Mouse (Mus musculus): ENCODE measurements at regions not wholly inside any gene's neighbourhood (a gene's known extent, or its start where the extent isn't known, plus 50 kb on each side); places are given as distances from the start of the nearest gene placed in this dataset.

DNA sequence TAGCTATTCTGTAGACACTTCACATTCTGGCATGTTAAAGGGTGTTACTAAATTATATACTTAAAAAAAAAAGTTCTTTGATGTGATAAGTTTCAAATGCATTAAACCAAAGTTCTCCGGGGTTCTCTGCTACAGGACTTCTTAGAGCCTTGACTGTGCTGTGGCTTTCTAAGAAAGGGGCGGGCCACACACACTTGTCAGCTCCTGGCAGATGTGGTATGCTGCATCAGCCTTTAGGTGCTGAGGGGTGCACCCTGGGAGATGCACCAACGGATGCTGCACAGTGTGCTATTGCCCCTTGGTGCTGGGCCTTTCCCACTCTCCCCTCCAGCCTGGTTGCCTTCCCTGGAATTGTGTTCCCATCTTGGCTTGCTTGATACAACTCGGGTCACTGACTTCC, 125.0 kb downstream of the Bcl2l11 start:
- Histone ChIP-seq H3K4me3 (ENCODE audit: low read length) (no peak overlapping the region), H3K9ac (ENCODE audit: low read depth, low read length) (no peak overlapping the region), H3K4me2 (ENCODE audit: low read length) (no peak overlapping the region), H3K9me3 (ENCODE audit: control insufficient read depth, low read length) (peaks cover 2% of the 10 kb centered on the region; the same call in 1 of the 2 replicates), H3K36me3 (ENCODE audit: control insufficient read depth, insufficient read depth, low read length) (no peaks in the 10 kb centered on the region), H3K4me1 (ENCODE audit: control insufficient read depth, insufficient read depth, low read depth, low read length) (peaks cover under 1% of the 10 kb centered on the region; the same call in 1 of the 2 replicates), H3K27ac (ENCODE audit: low read depth, low read length) (no peak overlapping the region), H3K27me3 (replicated peaks; ENCODE audit: control insufficient read depth, insufficient read depth, low read length) (no peaks in the 10 kb centered on the region)
- 80% methylated on average over 4 of the region's 4 CpGs for WGBS
- ATAC-seq, result no peak

DNA sequence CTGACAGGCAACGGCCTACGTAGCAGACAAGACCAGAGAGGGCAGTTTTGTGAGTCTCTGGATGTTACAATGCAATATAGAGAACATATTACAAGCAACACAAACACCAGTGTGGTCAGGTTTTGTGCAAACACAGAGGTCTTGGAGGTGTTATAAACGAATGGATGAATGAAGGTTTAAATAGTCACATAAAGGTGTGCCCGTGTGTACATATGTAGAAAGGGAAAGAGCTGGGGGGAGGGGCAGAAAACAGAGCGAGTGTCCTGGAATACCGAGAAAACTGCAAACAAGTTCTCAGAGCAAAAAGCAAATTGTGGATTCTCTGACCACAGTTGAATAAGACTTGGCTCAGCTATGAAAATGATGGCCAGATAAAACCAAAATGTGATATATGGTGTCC, 130.8 kb downstream of the Bcl2l11 start:
- Histone ChIP-seq H3K27me3 (replicated peaks; ENCODE audit: control insufficient read depth, insufficient read depth, low read length) (no peaks in the 10 kb centered on the region), H3K9me3 (ENCODE audit: control insufficient read depth, low read length) (no peaks in the 10 kb centered on the region), H3K4me3 (ENCODE audit: low read length) (no peak overlapping the region), H3K4me2 (ENCODE audit: low read length) (no peak overlapping the region), H3K36me3 (ENCODE audit: control insufficient read depth, insufficient read depth, low read length) (no peaks in the 10 kb centered on the region), H3K4me1 (ENCODE audit: control insufficient read depth, insufficient read depth, low read depth, low read length) (no peaks in the 10 kb centered on the region), H3K27ac (ENCODE audit: low read depth, low read length) (no peak overlapping the region), H3K9ac (ENCODE audit: low read depth, low read length) (no peak overlapping the region)
- 75% methylated on average over 6 of the region's 6 CpGs for WGBS
- no peak for ATAC-seq

DNA sequence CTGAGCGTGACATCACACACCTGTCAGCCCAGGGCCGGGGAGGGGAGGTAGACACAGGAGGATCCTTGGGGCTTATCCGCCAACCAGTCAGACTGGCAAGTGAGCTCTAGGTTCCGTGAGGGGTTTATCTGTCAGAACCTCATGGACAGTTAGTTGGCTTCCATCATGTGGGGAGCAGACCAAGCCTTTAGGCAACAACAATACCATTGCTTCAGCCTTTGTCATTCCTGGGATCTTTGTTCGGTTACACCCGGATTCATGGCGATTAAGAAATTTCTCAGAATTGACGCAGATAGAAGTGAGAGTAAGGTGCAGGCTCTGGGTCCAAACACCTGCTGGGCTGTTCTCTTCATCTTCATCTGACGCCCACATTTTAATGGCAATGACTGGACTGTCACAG, 131.4 kb downstream of the Bcl2l11 start:
- H3K27ac ChIP-seq (ENCODE audit: low read depth, low read length), result no peak overlapping the region
- no peak overlapping the region for H3K4me3 ChIP-seq (ENCODE audit: low read length)
- 83% methylated on average over 9 of the region's 9 CpGs for WGBS
- ATAC-seq, result no peak
- no peaks in the 10 kb centered on the region for H3K27me3 ChIP-seq (replicated peaks; ENCODE audit: control insufficient read depth, insufficient read depth, low read length)
- no peak overlapping the region for H3K9ac ChIP-seq (ENCODE audit: low read depth, low read length)
- H3K9me3 ChIP-seq (ENCODE audit: control insufficient read depth, low read length), result no peaks in the 10 kb centered on the region
- H3K4me1 ChIP-seq (ENCODE audit: control insufficient read depth, insufficient read depth, low read depth, low read length), result no peaks in the 10 kb centered on the region
- H3K4me2 ChIP-seq (ENCODE audit: low read length), result no peak overlapping the region
- H3K36me3 ChIP-seq (ENCODE audit: control insufficient read depth, insufficient read depth, low read length), result no peaks in the 10 kb centered on the region

DNA sequence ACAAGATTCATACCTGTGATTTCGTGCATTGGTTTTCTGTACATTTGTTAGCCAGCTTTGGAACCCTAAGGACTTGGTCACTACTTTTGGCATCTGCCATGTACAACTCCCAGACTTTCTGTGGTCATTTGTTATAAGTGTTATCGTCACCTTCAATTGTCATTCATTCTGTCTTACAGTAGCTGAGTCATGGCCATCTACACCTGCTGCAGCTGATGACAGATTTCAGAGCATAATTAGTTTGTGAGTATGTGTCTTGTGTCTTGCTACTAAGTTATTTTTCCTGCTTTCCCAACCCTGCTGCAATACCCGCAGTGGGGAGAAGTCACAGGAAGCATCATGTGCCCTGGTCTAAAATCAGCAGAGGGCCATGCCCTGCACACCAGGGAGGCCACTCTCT, 138.0 kb downstream of the Bcl2l11 start:
- 94% methylated on average over 3 of the region's 3 CpGs for WGBS
- no peak for ATAC-seq

DNA sequence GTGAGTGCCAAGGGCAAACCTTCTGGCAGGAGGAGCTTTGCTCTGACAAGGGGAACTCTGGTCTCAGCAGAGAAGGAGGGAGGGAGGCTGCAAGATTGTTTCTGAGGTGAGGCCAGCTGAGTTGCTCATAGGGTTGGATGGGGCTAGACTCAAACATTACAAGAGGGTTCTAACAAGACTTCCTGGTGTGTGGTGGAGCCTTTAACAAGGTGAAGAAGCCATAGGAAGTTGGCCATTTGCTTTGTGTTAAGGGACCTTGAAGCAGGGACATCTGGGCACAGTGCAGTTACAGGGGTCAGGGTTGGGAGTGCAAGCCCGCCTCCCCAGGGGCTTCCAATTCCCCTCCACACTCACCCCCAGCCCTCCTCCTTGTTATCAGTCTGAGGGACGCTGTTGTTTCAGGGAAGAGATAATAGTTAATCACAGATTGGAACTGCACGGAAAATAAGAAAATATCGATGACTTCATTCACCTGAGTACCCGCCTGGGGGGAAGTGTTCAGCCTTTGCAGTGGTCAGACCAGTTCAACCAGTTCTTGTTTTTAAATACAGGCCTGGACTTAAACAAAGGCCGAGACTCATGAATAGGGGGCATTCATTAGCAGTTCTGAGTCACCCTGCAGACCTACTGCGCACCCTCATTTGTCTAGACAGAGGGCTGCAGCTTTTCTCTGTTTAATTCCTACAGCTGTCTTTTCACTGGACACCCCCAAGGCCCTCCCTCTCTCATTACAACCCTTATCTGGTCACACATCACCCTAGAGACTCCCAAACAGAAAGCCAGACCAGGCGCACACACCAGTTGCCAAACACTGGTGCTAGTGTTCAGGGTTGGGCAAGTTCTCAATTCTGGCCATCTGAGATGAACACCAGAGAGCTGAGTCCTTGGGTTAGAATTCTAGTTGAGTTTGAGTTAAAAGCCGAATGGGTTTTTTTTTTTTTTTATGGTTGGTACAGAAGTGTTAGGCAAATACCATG, 139.5 kb downstream of the Bcl2l11 start:
- H3K27me3 ChIP-seq (replicated peaks; ENCODE audit: control insufficient read depth, insufficient read depth, low read length), result no peaks in the 10 kb centered on the region
- no peaks in the 10 kb centered on the region for H3K36me3 ChIP-seq (ENCODE audit: control insufficient read depth, insufficient read depth, low read length)
- H3K4me3 ChIP-seq (ENCODE audit: low read length), result no peak overlapping the region
- H3K27ac ChIP-seq (ENCODE audit: low read depth, low read length), result no peak overlapping the region
- WGBS, result 42% methylated on average over 9 of the region's 9 CpGs
- H3K9me3 ChIP-seq (ENCODE audit: control insufficient read depth, low read length), result no peaks in the 10 kb centered on the region
- H3K9ac ChIP-seq (ENCODE audit: low read depth, low read length), result no peak overlapping the region
- ATAC-seq, result no peak
- no peak overlapping the region for H3K4me2 ChIP-seq (ENCODE audit: low read length)
- no peaks in the 10 kb centered on the region for H3K4me1 ChIP-seq (ENCODE audit: control insufficient read depth, insufficient read depth, low read depth, low read length)

More for the DNA sequence above, 138.0 kb downstream of the Bcl2l11 start:
- Histone ChIP-seq H3K4me1 (ENCODE audit: control insufficient read depth, insufficient read depth, low read depth, low read length) (no peaks in the 10 kb centered on the region), H3K27ac (ENCODE audit: low read depth, low read length) (no peak overlapping the region), H3K27me3 (replicated peaks; ENCODE audit: control insufficient read depth, insufficient read depth, low read length) (no peaks in the 10 kb centered on the region), H3K36me3 (ENCODE audit: control insufficient read depth, insufficient read depth, low read length) (no peaks in the 10 kb centered on the region), H3K9me3 (ENCODE audit: control insufficient read depth, low read length) (no peaks in the 10 kb centered on the region), H3K4me3 (ENCODE audit: low read length) (no peak overlapping the region), H3K4me2 (ENCODE audit: low read length) (no peak overlapping the region), H3K9ac (ENCODE audit: low read depth, low read length) (no peak overlapping the region)

DNA sequence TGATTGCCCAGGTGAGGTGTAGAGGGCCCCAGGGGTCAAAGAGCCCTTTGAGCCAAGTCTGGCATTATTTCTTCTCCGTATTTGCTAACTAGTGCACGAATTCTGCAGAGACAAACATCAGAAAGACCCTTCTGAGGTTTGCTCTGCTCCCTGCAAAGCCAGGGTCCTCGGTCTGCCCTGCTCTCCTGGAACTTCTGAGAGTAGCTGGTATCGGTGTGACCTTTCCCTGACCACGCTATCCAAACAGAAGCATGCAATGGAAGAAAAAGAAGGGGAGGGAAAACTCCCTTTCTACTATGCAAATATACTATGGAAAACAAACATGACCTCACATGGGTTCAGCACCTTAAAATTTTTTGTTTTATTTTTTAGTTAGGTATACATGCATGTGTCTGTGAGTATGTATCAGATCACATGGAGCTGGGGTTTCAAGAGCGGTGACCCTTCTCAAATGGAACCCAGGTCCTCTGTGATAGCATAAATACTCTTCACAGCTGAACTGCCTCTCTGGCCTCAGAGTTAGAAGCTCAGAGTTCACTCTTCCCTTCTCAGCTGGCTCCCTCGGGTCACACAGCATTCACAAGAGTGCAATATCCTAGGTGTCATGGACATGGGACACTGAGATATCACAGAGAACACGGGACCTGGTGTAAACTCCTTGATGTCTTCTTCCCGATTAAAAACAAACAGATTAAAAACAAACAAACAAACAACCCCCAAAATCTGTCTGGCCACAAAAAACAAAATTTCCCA, 144.7 kb downstream of the Bcl2l11 start:
- Histone ChIP-seq H3K4me1 (ENCODE audit: control insufficient read depth, insufficient read depth, low read depth, low read length) (no peaks in the 10 kb centered on the region), H3K27ac (ENCODE audit: low read depth, low read length) (no peak overlapping the region), H3K36me3 (ENCODE audit: control insufficient read depth, insufficient read depth, low read length) (no peaks in the 10 kb centered on the region), H3K4me2 (ENCODE audit: low read length) (no peak overlapping the region), H3K27me3 (replicated peaks; ENCODE audit: control insufficient read depth, insufficient read depth, low read length) (no peaks in the 10 kb centered on the region), H3K9me3 (ENCODE audit: control insufficient read depth, low read length) (no peaks in the 10 kb centered on the region), H3K9ac (ENCODE audit: low read depth, low read length) (no peak overlapping the region), H3K4me3 (ENCODE audit: low read length) (no peak overlapping the region)
- 76% methylated on average over 9 of the region's 9 CpGs for WGBS
- no peak for ATAC-seq

DNA sequence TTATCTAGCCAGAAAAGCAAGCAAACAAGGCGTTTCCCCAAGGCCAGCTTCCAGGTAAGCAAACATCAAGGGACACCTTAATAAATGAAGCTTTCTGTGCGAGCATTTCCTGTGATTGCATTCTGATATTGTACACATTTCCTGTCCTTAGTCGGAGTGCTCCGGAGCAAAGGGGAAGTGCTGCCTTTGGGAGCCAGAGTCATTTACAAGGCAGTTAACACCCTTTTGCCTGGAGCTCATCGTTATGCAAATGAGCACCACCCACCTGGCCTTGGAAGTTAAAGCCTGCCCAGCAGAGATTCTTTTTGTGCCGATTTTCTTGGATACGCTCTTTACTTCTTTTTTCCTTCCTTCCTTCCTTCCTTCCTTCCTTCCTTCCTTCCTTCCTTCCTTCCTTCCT, 147.0 kb downstream of the Bcl2l11 start:
- Histone ChIP-seq H3K27me3 (replicated peaks; ENCODE audit: control insufficient read depth, insufficient read depth, low read length) (no peaks in the 10 kb centered on the region), H3K4me3 (ENCODE audit: low read length) (no peak overlapping the region), H3K4me1 (ENCODE audit: control insufficient read depth, insufficient read depth, low read depth, low read length) (peaks cover 7% of the 10 kb centered on the region), H3K4me2 (ENCODE audit: low read length) (no peak overlapping the region), H3K27ac (ENCODE audit: low read depth, low read length) (no peak overlapping the region), H3K36me3 (ENCODE audit: control insufficient read depth, insufficient read depth, low read length) (no peaks in the 10 kb centered on the region), H3K9me3 (ENCODE audit: control insufficient read depth, low read length) (no peaks in the 10 kb centered on the region), H3K9ac (ENCODE audit: low read depth, low read length) (no peak overlapping the region)
- 26% methylated on average over 7 of the region's 7 CpGs for WGBS
- ATAC-seq, result no peak

DNA sequence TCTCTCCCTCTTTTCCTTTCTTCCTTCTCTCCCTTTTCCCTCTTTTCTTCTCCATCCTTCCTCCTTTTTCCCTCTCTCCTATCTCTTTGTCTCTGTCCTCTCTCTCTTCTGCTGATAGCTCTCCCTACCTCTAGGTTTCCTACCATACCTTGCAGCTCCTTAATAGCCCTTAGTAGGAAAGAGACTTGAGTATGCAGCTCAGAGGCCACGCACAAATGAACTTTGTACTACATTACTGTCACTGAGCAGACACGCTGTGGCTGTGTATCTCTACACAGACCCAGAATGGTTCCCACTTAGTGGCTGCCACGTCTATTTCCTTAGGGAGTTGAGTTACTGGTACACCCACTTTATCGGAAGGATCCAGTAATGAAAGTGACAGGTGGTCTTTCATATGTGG, 147.5 kb downstream of the Bcl2l11 start:
- WGBS, result 60% methylated on average over 4 of the region's 4 CpGs

DNA sequence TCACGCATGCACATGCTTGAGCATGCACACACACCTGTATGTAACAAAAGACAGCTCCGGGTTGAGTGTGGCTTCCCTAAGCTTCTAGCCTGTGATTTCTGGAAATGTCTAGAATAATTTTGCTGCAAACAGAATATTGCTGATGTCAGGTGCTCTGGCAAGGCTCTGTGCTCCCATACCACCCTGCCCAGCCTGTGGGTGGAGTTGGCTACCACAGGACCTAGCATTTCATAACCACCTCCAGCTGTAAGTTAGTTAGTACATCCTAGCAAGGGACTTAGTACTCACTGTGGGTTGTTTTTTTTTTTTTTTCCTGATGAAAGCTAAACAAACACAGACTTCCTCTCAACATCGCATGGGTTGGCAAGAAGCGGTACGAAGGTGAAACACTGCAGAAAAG, 150.5 kb downstream of the Bcl2l11 start:
- H3K36me3 ChIP-seq (ENCODE audit: control insufficient read depth, insufficient read depth, low read length), result no peaks in the 10 kb centered on the region
- H3K9ac ChIP-seq (ENCODE audit: low read depth, low read length), result no peak overlapping the region
- no peak for ATAC-seq
- 87% methylated on average over 5 of the region's 5 CpGs for WGBS
- no peaks in the 10 kb centered on the region for H3K9me3 ChIP-seq (ENCODE audit: control insufficient read depth, low read length)
- peaks cover 16% of the 10 kb centered on the region for H3K4me1 ChIP-seq (ENCODE audit: control insufficient read depth, insufficient read depth, low read depth, low read length)
- no peaks in the 10 kb centered on the region for H3K27me3 ChIP-seq (replicated peaks; ENCODE audit: control insufficient read depth, insufficient read depth, low read length)
- H3K4me2 ChIP-seq (ENCODE audit: low read length), result no peak overlapping the region
- no peak overlapping the region for H3K4me3 ChIP-seq (ENCODE audit: low read length)
- H3K27ac ChIP-seq (ENCODE audit: low read depth, low read length), result no peak overlapping the region

More for the DNA sequence above, 147.5 kb downstream of the Bcl2l11 start:
- H3K9ac ChIP-seq (ENCODE audit: low read depth, low read length), result no peak overlapping the region
- no peaks in the 10 kb centered on the region for H3K9me3 ChIP-seq (ENCODE audit: control insufficient read depth, low read length)
- H3K36me3 ChIP-seq (ENCODE audit: control insufficient read depth, insufficient read depth, low read length), result no peaks in the 10 kb centered on the region
- no peak for ATAC-seq
- H3K4me3 ChIP-seq (ENCODE audit: low read length), result no peak overlapping the region
- no peak overlapping the region for H3K4me2 ChIP-seq (ENCODE audit: low read length)
- no peaks in the 10 kb centered on the region for H3K27me3 ChIP-seq (replicated peaks; ENCODE audit: control insufficient read depth, insufficient read depth, low read length)
- no peak overlapping the region for H3K27ac ChIP-seq (ENCODE audit: low read depth, low read length)
- H3K4me1 ChIP-seq (ENCODE audit: control insufficient read depth, insufficient read depth, low read depth, low read length), result peaks cover 12% of the 10 kb centered on the region
